Mouse (Mus musculus): ENCODE measurements around the gene Sorcs1. TPM values are rescaled to one million over a fixed set of nuclear protein-coding genes. Genes with fewer than 3 reads are reported as not detected.

Gene Sorcs1
- polyA plus RNA-seq, 1 experiment from 2014 or later: 0.59 TPM

DNA sequence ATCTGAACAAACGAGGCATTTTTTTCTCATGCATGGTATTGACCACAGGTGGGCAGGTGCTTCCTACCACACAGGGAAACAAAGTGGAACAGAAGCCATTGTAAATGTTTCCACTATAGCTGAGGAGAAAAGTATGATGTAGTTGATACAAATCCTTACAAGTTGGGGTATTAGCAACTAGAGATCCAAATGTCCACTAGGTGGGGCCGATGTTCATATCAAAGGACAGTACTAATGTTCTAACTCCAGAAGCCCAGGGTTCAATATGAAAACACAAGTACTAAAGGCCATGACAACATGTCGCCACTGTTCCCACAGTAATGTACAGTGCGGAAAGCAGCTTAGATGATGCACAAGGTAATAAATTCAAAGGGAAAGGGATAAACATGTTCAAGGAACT, 506.6 kb downstream of the Sorcs1 start:
- H3K27me3 ChIP-seq (ENCODE audit: control insufficient read depth, insufficient read depth, low read length): no peaks in the 10 kb centered on the region
- no peaks in the 10 kb centered on the region for H3K36me3 ChIP-seq (ENCODE audit: control insufficient read depth, insufficient read depth, low read length)
- H3K4me3 ChIP-seq (ENCODE audit: control insufficient read depth in 1 of 2, insufficient read depth in 1 of 2, low read depth in 1 of 2, low read length in 2 of 2): no peak overlapping the region
- no peak overlapping the region for H3K4me2 ChIP-seq (ENCODE audit: low read length)
- H3K27ac ChIP-seq (replicated peaks in 1 of 2; ENCODE audit: control insufficient read depth in 1 of 2, insufficient read depth in 1 of 2, low read depth in 2 of 2, low read length in 2 of 2): no peak overlapping the region
- H3K9me3 ChIP-seq (ENCODE audit: control insufficient read depth, low read length): no peaks in the 10 kb centered on the region
- no peak overlapping the region for H3K9ac ChIP-seq (ENCODE audit: low read length)
- WGBS: 58% methylated on average over 4 of the region's 4 CpGs
- ATAC-seq (ENCODE audit: insufficient number of reproducible peaks, insufficient read depth, low FRiP score, low read depth): no peak
- H3K4me1 ChIP-seq (ENCODE audit: control insufficient read depth in 2 of 2, insufficient read depth in 2 of 2, low read length in 2 of 2): no peaks in the 10 kb centered on the region

DNA sequence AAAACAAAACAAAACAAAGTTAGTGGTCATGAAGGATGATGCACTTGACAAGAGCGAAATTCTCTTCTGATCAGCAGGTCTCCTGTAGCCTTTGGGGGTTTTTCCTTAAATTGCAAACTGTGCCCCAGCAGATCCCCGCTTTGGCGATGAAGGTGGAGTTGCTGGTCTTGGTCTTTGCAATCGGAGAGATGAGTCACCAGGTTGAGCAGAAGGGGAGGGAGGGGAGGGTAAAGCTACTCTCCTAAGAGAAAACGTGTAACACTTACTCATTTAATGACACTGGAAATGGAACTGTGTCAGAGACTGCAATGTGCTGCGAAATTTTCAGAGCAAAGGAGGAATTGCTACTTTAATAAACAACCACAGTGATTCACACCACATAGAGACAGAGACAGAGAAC, 527.3 kb downstream of the Sorcs1 start:
- WGBS: 66% methylated on average over 6 of the region's 6 CpGs
- H3K9me3 ChIP-seq (ENCODE audit: control insufficient read depth, low read length): no peaks in the 10 kb centered on the region
- no peak overlapping the region for H3K9ac ChIP-seq (ENCODE audit: low read length)
- H3K4me2 ChIP-seq (ENCODE audit: low read length): no peak overlapping the region
- no peak overlapping the region for H3K4me3 ChIP-seq (ENCODE audit: control insufficient read depth in 1 of 2, insufficient read depth in 1 of 2, low read depth in 1 of 2, low read length in 2 of 2)
- ATAC-seq (ENCODE audit: insufficient number of reproducible peaks, insufficient read depth, low FRiP score, low read depth): no peak
- H3K27me3 ChIP-seq (ENCODE audit: control insufficient read depth, insufficient read depth, low read length): no peaks in the 10 kb centered on the region
- no peak overlapping the region for H3K27ac ChIP-seq (replicated peaks in 1 of 2; ENCODE audit: control insufficient read depth in 1 of 2, insufficient read depth in 1 of 2, low read depth in 2 of 2, low read length in 2 of 2)
- no peaks in the 10 kb centered on the region for H3K4me1 ChIP-seq (ENCODE audit: control insufficient read depth in 2 of 2, insufficient read depth in 2 of 2, low read length in 2 of 2)
- no peaks in the 10 kb centered on the region for H3K36me3 ChIP-seq (ENCODE audit: control insufficient read depth, insufficient read depth, low read length)

DNA sequence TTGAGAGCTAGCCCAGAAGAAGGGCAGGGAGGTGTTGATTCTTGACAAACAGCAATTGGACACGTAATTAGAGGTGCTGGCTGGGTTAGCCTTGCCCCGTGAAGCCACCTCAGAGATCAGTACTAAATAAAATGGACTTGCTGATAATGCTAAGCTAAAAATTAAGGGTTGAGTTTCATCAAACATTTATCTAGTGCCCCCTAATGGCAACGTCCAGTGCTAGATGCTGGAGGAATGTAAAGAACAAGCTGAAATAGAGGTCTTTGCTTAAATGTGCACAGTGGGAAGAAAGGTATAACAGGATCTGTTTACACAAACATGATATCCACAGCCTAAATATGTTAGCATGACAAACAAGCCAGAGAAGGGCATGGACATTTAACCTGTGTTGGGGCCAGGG, 532.5 kb downstream of the Sorcs1 start:
- no peak overlapping the region for H3K9ac ChIP-seq (ENCODE audit: low read length)
- no peak overlapping the region for H3K4me2 ChIP-seq (ENCODE audit: low read length)
- no peaks in the 10 kb centered on the region for H3K36me3 ChIP-seq (ENCODE audit: control insufficient read depth, insufficient read depth, low read length)
- H3K9me3 ChIP-seq (ENCODE audit: control insufficient read depth, low read length): no peaks in the 10 kb centered on the region
- no peaks in the 10 kb centered on the region for H3K27me3 ChIP-seq (ENCODE audit: control insufficient read depth, insufficient read depth, low read length)
- 24% methylated on average over 3 of the region's 3 CpGs for WGBS
- no peak overlapping the region for H3K4me3 ChIP-seq (ENCODE audit: control insufficient read depth in 1 of 2, insufficient read depth in 1 of 2, low read depth in 1 of 2, low read length in 2 of 2)
- peaks cover 0 to 2% of the 10 kb centered on the region in 2 experiments; a peak in 1 of 4 replicates for H3K4me1 ChIP-seq (ENCODE audit: control insufficient read depth in 2 of 2, insufficient read depth in 2 of 2, low read length in 2 of 2)
- no peak overlapping the region for H3K27ac ChIP-seq (replicated peaks in 1 of 2; ENCODE audit: control insufficient read depth in 1 of 2, insufficient read depth in 1 of 2, low read depth in 2 of 2, low read length in 2 of 2)
- no peak for ATAC-seq (ENCODE audit: insufficient number of reproducible peaks, insufficient read depth, low FRiP score, low read depth)

DNA sequence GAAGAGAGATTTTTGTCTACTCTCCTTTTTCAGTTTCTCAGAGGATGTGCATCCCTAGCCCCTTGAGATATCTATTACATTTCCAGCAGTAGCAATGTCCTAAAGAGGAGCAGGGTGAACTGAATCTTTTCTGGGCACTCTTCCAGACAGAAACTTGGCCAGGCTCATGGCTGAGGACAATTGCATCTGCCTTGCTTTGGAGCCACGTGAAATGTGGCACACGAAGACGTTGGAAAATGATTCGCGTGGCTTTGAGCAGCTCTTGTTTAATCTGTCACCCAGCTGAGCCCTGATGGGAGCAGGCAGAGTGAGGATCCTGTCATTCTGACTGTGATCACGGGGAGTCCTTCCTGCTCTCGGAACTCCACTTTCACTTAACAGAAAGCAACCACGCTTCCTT, 536.6 kb downstream of the Sorcs1 start:
- Histone ChIP-seq H3K36me3 (ENCODE audit: control insufficient read depth, insufficient read depth, low read length) (no peaks in the 10 kb centered on the region), H3K27ac (replicated peaks in 1 of 2; ENCODE audit: control insufficient read depth in 1 of 2, insufficient read depth in 1 of 2, low read depth in 2 of 2, low read length in 2 of 2) (no peak overlapping the region), H3K4me3 (ENCODE audit: control insufficient read depth in 1 of 2, insufficient read depth in 1 of 2, low read depth in 1 of 2, low read length in 2 of 2) (no peak overlapping the region), H3K4me1 (ENCODE audit: control insufficient read depth in 2 of 2, insufficient read depth in 2 of 2, low read length in 2 of 2) (peaks cover 0 to 2% of the 10 kb centered on the region in 2 experiments; a peak in 1 of 4 replicates), H3K9ac (ENCODE audit: low read length) (no peak overlapping the region), H3K4me2 (ENCODE audit: low read length) (no peak overlapping the region), H3K27me3 (ENCODE audit: control insufficient read depth, insufficient read depth, low read length) (no peaks in the 10 kb centered on the region), H3K9me3 (ENCODE audit: control insufficient read depth, low read length) (no peaks in the 10 kb centered on the region)
- 40% methylated on average over 8 of the region's 8 CpGs for WGBS
- no peak for ATAC-seq (ENCODE audit: insufficient number of reproducible peaks, insufficient read depth, low FRiP score, low read depth)

DNA sequence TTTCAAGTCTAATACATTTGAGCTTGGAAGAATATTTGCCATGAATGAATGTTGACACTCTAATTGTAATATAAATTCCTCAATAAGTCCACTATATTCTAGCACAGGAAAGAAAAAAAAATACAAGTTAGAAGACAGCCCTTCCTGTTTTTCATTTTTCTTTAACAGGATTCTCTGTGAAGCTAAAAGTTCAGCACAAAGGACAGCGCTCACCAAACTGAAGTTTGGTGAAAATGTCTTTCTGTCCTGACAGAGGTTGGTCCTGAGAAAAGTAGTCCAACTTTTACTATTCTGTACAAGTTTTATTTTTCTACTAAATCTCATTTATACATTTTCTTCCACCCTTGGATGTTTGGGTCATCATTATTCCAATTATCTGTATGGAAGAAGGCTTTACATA, 543.8 kb downstream of the Sorcs1 start:
- no peak for ATAC-seq (ENCODE audit: insufficient number of reproducible peaks, insufficient read depth, low FRiP score, low read depth)
- WGBS: 84% methylated on average over 1 of the region's 1 CpGs

DNA sequence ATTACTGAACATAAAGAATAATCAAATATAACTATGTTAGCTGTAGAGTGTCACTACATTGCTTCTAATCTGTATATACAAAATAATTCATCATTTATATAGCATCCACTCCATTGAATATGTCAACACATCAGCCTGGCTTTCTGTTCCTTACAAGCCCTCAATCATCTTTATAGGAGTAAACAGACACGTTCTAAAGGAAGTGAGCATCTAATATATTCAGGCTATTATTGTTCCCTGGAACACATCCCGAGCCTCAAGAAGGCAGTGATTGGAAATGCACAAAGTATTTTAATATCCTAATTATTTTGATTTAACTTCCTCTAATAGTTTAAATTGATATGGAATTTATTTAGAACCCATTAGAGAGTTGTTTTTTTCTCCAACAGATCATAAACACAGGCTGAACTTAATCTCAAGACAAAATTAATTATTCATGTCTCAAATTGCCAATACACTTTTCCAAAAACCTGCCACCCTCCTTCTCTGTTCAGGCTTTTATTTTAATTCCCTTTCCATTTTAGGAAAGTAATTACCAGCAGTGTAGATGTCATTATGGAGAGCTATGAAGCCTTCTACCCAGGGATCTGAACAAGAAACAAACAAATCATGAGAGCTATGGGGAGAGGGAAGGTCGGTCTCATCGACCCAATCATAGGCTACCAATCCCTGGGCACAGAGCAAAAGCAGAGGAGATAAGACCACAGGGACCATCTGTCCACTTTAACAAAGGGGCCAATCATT, 572.4 kb downstream of the Sorcs1 start:
- ATAC-seq (ENCODE audit: insufficient number of reproducible peaks, insufficient read depth, low FRiP score, low read depth): no peak
- WGBS: 66% methylated on average over 4 of the region's 4 CpGs
- no peaks in the 10 kb centered on the region for H3K27me3 ChIP-seq (ENCODE audit: control insufficient read depth, insufficient read depth, low read length)

More for the DNA sequence above, 543.8 kb downstream of the Sorcs1 start:
- Histone ChIP-seq H3K4me1 (ENCODE audit: control insufficient read depth in 2 of 2, insufficient read depth in 2 of 2, low read length in 2 of 2) (no peaks in the 10 kb centered on the region), H3K27ac (replicated peaks in 1 of 2; ENCODE audit: control insufficient read depth in 1 of 2, insufficient read depth in 1 of 2, low read depth in 2 of 2, low read length in 2 of 2) (no peak overlapping the region), H3K9me3 (ENCODE audit: control insufficient read depth, low read length) (no peaks in the 10 kb centered on the region), H3K27me3 (ENCODE audit: control insufficient read depth, insufficient read depth, low read length) (no peaks in the 10 kb centered on the region), H3K4me2 (ENCODE audit: low read length) (no peak overlapping the region), H3K9ac (ENCODE audit: low read length) (no peak overlapping the region), H3K36me3 (ENCODE audit: control insufficient read depth, insufficient read depth, low read length) (no peaks in the 10 kb centered on the region), H3K4me3 (ENCODE audit: control insufficient read depth in 1 of 2, insufficient read depth in 1 of 2, low read depth in 1 of 2, low read length in 2 of 2) (no peak overlapping the region)

More for the DNA sequence above, 572.4 kb downstream of the Sorcs1 start:
- no peak overlapping the region for H3K27ac ChIP-seq (replicated peaks in 1 of 2; ENCODE audit: control insufficient read depth in 1 of 2, insufficient read depth in 1 of 2, low read depth in 2 of 2, low read length in 2 of 2)
- no peak overlapping the region for H3K9ac ChIP-seq (ENCODE audit: low read length)
- H3K36me3 ChIP-seq (ENCODE audit: control insufficient read depth, insufficient read depth, low read length): no peaks in the 10 kb centered on the region
- H3K4me3 ChIP-seq (ENCODE audit: control insufficient read depth in 1 of 2, insufficient read depth in 1 of 2, low read depth in 1 of 2, low read length in 2 of 2): no peak overlapping the region
- no peaks in the 10 kb centered on the region for H3K9me3 ChIP-seq (ENCODE audit: control insufficient read depth, low read length)
- no peak overlapping the region for H3K4me2 ChIP-seq (ENCODE audit: low read length)
- no peaks in the 10 kb centered on the region for H3K4me1 ChIP-seq (ENCODE audit: control insufficient read depth in 2 of 2, insufficient read depth in 2 of 2, low read length in 2 of 2)

Small RNA genes within 50 kb of the gene (microRNA-seq; reads per million reads assigned to microRNA genes)
- not detected for gene Gm27749
